Mouse (Mus musculus) frontal cortex, adult 2 months (tissue): ENCODE data around the gene Prr15l. TPM values are rescaled to one million over a fixed set of nuclear protein-coding genes. Genes with fewer than 3 reads are reported as not detected.
A peak's percentile ranks its signal among the peaks of the same experiment; 100 is the strongest.

ENCODE experiments used
- DNase-seq, 2 experiments: peaks; one replicate each; pipeline ENCODE4 v3.0.0; 2022; ENCODE audit warnings: low spot score in 1 of 2; ENCODE audit errors: extremely low spot score in 1 of 2
- polyA plus RNA-seq: library from polyadenylated mRNA; depleted of rRNA; stranded (reverse); fragments of >200 nt; gene quantifications from 2 replicates; pipeline ENCODE4 v1.2.3, GENCODE M21; 2012; rRNA removed

The Prr15l gene
- not detected in 2 replicates for polyA plus RNA-seq

DNA sequence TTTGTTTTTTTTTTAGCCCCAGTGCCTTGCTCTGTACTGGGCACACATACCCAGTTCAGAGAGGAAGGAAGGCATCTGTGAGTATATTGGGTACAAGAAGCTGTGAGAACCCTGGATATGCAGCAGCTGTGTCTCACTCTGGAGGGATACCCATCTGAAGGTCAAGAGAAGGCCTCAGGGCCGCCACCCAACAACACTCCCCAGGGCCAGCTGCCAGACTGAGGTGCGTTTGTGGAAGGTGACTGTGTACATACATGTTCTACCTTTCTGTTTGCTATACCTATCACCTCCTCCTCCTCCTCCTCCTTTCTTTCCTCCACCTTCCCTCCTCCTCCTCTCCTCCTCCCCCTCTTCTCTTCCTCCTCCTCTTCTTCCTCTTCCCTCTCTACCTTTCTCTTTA is at the start of gene Prr15l:
Gene Prr15l (plus strand): TSS at position 17 of the 400 bp plus-strand sequence.
- no peak for DNase-seq

DNA sequence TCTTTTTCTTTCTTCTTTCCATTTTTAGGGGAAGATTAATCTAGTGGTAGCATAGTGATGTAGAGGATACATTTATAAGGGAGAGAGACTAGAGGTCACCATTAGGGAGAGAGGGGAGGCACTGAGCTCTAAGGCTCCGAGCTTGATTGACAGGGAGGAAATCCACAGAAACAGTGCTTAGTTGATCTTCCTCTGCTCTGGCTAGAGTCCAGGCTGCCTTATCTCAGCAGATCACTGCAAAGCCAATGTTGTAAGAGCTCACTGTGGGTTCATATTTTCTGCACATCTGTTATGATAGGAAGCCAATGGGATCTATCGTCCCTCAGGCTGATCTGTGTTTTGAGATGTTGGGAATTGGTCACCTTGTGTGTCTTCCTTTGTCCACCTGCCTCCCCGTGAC is 49.2 kb upstream of the Prr15l start:
- DNase-seq = no peak

DNA sequence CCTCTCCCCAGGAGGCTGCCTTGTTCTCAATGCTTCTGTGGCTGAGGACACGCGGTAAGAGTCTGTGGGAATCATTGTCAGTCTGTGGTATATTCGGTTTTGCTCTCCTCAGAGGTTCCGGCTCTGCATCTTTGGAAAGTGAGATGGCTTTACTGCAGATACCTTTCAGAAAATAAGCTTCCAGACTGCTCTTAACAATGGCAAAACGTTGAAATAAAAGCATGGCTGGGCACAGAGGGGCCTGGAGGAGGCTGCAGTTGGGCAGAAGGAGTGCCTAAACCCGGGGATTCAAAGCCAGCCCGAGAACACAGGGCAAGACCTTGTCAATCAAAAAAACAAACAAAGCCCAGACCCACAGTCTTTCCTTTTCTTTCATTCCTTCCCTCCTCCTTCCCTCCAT is 48.5 kb upstream of the Prr15l start:
- no peak for DNase-seq

DNA sequence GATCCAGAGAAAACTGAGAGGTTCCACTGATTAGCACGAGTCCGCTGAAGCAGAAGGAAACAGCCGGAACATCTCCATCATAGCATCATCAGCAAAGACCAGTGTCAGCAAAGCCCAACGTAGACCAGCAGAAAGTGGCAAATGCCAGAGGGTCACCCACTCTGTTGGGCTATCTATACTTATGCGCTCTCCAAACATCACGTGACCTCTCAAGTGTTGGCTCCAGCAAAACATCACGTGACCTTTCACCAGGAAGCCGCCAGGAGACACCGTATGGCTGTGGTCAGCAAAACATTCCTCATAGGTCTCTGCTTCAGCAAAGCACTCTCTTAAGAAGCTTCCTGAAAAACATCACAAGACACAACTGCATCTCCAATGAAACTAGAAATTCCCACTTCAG is 47.6 kb upstream of the Prr15l start:
- no peak for DNase-seq

DNA sequence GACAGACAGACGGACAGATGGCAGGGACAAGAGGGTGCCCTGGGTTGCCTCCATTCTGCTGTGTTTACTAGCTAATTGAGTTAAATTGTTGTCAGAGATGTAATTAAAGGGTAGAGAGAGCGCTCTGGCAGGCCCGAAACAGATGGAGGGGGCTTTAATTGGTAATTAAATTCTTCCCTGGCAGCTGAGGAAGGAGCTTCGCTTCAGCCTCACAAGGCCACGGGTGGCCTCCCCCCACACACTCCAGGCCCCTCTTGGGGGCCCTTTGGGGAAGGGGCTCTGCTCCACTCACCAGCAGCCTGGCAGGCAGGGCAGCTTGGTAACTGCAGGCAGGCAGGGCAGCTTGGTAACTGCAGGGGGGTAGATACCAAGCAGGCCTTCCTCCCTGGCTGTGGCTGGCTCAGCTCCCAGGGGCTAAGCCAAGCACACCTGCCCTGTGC is 42.0 kb upstream of the Prr15l start:
- DNase-seq = no peak

DNA sequence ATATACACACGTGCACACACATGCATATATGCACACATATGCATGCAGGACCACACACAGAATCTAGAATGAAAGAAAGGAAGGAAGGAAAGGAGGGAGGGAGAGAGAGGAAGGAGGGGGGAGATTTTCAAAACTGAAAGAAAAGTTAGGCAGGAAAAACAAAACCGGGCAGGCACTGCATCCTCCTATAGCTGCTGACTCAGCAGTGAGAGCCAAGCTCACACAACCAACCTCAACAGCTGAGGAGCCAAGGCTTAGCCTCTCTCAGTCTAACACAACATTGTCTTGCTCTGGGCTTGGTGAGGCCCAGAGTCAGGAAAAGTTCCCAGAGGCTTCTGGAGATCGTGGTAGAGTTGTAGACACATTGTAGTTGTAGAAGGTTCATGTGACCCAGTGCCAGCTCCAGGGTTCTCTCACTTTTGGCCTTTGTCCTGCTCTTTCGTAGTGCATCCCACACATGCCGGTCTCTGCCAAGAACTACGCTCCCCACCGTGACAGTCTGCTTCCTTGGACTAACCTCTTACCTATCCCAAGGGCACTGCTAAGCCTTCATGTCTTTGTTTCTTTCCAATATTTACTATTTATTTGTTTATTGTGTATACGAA is 40.9 kb upstream of the Prr15l start:
- no peak for DNase-seq

DNA sequence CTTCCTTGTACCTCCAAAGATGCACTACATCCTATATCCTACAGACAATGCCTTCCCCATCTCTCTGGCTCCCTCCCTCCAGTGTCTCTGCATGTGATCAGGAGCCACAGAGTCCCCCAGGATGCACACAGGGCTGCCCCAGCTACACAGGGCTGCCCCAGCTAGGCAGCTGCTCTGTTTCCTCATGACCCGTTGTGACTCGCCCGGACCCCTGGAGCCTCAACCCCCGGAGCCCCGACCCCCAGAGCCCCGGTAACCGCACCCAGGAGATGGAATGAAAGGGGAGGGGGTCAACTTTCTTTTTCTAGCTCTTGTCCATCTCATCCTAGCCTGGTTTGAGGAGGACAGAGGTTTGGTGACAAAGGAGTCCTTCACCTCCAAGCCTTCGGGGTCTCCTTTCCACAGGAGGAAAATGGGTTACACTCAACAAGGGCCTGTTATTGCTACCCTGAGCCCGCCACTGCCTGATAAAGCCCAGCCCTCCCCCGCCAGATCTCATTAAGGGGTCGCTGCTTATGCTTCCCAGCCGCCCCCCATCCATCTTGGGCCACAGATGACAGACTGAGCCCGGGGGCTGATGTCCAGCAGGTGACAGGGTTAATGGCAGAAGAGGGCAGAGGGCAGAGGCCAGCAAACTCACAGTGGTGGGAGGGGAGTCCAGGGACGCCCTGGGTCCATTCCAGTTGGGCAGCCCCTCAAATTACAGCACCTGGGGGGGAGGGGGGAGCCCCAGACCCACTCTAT is 35.9 kb upstream of the Prr15l start:
- DNase-seq = no peak

DNA sequence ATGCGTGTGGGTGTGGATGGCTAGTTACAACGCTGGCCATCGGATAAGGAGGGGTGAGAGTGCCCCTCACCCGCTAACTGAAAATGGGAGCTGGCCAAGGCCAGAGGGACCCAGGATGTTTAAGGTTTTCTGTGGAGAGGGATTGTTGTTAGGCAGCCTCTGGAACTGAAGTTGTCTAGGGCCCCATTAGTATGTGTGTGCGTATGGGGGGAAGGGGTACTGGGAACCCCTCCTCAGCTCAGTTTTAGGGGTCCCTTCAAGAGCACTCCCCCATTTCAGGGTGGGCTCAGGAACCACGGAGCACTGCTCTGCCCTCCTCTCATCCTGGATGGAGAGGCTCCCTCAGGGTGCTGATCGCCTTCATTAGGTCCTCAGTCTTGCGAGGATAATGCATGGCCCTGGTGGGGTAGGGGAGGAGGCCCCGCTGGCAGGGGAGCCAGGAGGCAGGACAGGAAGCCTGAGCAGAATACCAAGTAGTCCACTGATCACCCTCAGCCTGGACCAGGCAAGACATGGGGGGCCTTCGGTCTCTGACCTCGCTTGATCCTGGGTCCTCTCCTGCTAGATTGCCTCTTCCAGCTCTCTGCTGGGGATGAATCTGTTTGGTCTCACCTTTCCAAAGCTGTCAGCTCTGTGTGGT is 34.6 kb upstream of the Prr15l start:
- no peak for DNase-seq

DNA sequence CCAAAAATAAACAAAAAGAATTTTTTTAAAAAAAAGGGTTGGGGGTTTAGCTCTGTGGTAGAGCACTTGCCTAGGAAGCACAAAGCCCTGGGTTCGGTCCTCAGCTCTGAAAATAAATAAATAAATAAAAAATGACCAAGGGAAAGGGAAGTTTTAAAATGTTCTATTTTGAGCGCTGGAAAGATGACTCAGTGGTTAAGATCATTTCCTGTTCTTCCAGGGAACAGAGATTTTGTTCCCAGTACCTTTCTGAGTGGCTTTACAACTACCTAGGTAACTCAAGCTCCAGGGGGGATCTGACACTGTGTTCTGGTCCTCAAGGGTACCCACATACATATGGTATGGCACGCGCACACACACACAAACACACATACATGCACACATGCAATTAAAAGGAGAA is 32.0 kb upstream of the Prr15l start:
- DNase-seq = no peak

DNA sequence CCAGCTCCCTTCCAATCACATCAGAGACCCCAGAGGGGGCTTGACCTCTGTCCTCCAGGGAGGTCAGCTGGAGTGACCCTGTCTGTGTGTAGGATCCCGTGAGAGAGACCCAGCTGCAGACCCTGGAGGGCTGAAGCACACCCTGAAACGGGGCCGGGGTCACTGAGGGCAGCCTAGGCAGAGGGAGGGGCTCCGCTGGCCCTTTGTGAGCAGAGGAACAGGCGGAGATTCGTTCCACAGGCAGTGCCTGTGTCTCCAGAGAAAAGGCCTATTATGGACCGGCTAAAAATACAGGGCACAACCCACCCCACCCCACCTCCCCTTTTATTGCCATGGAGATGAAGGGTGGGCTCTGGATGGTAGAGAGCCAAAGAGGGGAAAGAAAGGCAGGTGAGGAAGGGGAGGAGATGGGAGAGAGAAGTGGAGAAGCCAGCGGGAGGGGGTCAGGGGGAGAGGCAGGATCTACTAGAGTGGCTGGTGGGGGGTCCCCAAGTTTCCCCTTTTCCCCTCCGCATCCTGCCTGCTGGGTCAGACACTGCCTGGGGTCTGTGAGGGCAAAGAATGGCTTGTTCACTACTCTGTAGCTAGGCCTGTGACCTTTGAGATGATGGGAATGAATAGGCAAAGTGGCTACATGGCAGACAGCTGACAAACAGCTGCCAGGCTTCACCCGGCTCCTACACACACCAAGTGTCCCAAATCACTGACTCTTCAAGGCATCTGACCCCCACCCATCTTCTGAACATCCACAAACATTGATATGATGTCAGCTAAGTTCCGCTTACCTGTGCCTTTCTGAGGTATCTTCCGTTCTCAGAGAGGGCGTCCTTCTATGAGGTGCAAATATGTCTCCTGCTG is 28.2 kb upstream of the Prr15l start:
- DNase-seq = no peak

DNA sequence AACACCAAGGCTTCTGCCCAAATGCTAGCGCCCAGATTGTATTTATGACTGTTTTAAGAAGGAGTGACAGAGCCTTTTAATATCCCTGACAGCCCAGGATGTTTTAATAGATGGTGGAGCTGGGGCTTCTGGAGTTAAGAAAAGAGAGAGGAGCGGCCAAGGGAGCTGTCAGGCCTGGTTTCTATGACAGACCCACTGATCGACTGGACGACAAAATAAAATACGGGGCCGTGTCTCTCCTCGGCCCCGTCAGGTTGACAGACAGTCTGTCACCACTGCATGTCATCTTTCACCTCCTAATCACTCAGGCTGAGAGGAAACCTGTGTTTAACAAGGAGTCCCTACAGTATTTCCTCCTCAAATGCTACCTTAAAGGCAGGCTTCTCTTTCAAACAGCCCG is 26.6 kb upstream of the Prr15l start:
- no peak for DNase-seq

DNA sequence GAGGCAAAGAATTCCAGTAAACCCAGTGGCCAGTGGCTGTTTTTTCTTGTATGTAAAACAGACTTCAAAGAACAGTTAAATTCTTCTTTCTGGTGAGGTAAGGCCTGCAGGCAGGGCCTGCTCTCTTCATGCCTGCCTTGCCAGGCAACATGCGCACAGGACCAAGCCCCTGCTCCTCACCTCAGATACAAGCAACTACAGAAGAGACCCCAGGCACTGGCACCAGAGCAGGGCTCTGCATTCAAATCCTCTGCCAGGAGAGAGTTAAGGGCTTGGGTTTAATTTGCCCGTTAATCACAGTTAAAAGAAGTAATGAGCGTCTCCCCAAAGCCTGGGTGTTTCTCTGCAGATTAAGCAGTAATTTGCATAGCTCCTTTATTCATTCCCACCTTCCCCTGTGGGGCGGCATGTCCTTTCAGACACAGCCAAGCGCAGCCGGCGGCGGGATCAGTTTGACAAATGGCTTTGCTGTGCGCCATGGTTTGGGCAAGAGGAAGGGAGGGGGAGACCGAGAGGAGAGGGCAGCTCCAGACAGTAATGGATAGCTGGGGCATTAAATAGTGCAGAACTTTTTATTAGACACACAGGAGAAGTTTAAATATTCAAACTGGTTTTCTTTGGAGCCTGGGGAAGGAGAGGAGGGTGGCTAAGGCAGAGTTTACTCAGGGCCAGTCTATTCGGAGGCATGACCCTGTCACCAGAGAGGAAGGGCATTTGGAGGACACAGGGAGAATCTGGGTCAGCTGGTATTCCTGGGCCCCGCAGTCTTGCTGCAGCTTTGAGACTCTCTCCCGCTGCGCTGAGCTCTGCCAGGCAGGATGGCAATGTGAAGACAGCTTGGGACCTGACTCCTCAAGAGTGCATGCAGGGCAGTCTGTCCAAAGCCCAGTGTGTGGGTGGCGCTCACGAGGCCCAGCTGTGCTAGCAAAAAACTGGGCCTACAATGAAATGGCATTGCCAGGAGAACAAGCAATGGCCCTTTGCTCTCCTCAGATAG is 25.0 kb upstream of the Prr15l start:
- no peak for DNase-seq

DNA sequence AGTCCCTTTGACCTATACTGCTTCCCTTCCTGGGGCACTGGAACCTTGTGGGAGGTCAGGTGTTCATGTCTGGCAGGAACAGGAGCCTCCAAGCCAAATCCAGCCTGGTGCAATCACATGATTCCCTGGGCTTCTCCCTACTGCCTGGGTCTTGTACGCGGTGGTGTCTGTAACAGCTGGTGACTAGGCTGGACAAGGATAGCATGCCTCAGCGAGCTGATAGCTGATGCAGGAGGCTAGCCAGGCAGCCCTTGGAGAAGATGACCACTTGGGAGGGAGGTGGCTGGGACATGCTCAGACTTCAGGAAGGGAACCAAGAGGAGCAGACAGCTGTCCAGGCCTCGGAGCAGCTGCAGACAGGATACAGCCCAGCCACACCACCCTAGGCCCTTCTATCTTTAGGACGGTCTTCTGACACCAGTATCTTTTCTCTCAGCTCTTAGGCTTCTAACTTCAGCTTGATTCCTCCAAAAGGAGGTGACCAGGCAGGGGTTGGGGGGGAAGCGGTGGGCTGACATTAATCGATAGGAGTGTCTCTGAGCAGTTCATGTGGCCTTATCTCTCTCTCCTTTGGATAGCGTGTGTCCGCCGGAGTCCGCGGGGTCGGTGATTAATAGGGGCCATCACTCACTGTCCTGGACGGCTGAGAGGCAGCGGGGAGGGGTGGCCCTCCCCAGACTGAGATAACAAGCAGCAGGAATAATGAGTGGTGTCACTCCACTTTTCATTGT is 21.3 kb upstream of the Prr15l start:
- DNase-seq = no peak

DNA sequence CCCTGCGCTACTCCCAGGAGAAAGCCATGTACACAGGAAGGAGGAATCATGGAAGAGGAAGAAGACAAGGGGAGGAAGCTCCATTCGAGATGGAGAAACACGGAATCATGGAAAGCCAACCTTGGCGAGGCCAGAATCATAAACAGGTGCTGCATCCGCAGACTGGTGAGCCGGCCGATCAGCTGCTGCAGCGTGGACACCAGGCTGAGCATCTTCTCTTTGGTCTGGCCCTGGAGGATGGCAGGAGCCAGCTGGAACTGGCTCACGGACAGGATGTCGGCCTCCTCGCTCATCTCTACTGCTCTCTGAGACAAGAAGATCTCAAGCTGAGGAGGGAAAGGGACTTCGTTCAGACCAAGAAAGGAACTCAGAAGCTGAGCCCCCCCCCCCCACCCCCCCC is 19.3 kb upstream of the Prr15l start:
- DNase-seq = no peak

DNA sequence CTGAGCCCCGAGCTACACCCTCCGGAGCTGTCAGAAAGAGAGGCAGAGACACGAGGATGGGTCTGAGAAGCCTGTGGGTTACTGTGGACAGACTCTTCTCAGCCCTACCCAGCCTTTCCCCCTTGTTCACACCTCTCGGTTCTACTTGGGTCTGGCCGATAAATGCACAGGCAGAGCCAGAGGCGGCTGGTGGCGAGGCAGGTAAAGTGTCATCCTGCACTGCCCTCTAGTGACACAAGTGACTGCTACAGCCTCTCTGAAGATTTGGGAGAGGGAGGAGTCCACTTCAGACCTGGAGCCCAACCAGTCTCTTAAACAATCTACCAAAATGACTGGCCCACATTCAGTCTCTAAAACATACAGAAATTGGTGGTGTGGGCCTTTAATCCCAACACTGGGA is 17.9 kb upstream of the Prr15l start:
- DNase-seq = peak; percentile 56 to 92

DNA sequence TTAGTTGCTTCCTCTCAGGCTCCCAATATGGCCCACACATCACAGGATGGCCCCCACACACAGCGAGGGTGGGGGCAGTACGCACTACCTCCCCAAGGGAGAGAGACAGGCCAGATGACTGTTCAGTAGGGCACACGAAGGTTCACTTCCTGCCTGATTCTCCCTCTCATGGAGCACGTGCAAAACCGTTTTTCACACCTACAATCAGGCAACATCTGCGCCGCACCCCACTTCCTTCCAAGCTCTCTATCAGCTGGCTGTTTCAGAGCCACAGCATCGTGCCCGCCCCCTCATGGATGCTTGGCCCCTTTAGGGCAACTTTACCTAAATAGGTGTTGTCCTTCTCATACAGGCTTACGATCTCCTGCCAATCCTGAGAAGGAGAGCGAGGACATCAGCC is 15.2 kb upstream of the Prr15l start:
- DNase-seq = no peak

DNA sequence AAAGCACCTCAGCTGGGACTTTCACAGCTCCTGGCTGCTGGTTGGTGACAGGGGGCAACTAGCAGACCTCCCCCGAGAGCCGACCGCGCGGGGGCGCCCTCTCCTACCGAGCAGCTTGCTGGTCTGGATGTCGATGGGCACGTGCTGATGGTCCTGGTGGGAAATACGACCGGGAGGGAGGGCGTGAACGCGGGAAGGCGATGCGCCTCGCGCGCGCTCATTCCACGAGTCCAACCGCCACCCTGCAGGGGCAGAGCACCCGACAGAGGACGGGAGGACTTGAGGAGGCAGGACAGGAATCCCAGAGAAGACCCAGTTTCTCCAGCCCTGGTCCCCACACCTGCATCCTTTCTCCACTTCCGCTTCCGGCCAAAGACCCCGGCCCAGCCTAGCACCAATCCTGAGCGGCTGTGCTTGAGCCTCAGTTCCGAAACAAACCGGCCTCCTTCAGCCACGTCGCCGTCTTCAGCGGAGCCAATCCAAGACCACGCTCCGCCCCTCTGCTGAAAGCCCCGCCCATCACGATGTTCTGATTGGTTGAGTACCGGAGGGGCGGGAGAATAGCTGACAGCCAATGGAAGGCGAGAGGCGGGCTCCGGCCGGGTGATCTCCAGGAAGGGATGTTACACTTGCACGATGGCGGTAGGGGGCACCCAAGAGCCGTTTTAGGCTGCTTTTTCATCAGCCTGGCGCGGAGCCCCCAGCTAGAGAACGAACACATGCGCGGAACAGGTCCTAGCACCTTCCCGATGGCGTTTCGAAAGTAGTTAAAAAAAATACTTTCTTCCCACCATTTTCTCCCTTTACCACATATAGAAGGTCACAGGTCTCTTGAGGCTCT is 11.6 kb upstream of the Prr15l start, which contains the start of gene Cdk5rap3:
Gene Cdk5rap3 (minus strand): TSS at position 453 of the 841 bp plus-strand sequence.
- peak; percentile 98 to 99 for DNase-seq

DNA sequence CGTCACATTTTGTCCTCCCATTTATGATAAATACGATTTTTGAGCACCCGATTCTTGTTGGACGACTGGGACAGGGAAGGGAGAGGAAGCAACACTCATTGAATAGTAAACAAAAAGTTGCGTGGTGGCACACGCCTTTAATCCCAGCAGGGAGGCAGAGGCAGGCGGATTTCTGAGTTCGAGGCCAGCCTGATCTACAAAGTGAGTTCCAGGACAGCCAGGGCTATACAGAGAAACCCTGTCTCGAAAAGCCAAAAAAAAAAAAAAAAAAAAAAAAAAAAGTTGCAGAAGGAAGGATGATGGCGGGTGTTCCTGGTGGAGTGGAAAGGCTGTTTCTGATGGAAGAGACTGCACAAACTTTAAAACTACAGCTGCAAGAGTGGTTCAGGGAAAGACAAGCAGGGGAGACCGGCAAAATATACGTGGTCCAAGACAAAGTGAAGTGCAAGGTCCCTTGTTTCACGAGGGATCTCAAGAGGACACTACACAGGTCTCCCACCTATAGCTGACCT is 11.0 kb upstream of the Prr15l start:
- no peak for DNase-seq
